Mouse (Mus musculus): ENCODE data around the gene Fam160a1. TPM values are rescaled to one million over a fixed set of nuclear protein-coding genes. Genes with fewer than 3 reads are reported as not detected.

Fam160a1 gene
- polyA plus RNA-seq, 1 experiment: 4.5 TPM

DNA sequence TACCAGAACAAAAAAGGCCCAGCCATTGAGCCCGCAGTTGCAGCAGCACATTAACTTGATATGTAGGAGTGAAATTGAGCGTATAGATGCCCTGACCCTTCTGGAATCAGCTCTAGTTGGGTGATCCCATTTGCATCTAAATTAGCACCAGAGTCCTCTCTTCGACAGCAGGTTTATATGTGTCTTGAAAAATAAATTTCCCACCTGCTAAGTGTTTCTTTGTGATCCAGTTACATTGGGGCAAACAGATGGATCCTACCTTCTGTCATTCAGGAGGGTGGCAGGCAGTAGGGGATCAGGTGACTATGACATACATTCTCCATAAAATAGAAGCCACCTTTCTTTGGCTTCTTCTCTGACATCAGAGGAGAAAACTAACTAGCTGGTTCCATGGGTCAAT lies 122.0 kb downstream of the Fam160a1 start:
- no peak for DNase-seq (ENCODE audit: low read depth, low spot score)
- WGBS: 93% methylated on average over 3 of the region's 3 CpGs

DNA sequence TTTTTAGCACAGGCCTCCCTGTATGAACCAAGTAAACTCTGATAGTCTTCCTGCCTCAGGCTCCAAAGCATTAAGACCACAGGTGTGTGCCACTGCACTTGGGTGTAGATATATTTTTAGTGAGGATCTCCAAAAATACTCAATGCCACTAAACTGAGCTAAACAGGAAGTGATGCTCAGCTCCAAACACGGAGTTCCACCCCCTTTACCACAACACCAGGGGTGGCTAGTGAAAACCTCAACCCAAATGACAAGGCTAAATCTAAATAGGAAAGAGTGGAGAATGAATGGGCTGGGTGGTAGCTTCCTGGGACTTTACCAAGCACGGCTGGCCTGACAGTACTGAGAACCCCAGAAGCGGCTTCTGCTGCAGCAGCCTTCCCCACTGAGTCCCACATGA lies 124.1 kb downstream of the Fam160a1 start:
- WGBS: 65% methylated on average over 3 of the region's 3 CpGs
- DNase-seq (ENCODE audit: low read depth, low spot score): no peak

DNA sequence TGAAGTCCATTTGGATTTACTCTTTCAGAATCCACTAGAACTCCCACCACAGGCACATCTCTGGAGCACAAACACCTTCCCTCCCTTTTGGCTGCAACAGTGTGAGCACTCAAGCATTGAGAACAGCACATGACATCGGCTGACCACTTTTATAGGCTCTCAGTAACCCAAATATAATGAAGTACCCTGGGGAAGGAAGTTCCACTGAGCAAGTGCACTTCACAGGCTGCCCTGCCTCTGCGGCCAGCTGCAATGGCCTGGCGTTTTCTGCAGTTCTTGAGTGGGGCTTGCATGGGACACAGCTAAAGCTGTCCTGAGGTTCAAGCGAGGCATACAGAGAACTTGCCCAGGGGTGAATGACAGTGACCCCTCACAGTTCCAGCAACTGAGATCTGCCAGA lies 126.0 kb downstream of the Fam160a1 start:
- DNase-seq (ENCODE audit: low read depth, low spot score): no peak
- WGBS: 58% methylated on average over 4 of the region's 4 CpGs

DNA sequence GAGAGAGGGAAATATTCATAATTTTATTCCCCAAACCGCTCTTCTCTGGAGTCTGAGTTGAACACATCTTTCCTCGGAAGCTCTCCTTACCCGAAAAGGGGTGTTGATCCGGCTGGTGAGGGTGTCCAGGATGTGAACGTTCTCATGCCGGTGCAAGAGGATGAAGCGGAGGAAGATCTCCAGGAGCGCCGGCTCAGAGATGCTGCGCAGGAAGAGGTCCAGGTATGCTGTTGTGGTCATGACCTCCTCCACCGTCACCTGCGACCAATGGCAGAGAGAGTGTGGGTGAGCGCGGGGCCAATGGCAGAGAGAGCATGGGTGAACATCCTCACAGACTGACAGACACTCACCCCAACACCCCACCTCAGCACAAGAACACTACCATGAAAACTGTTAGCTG lies 128.8 kb downstream of the Fam160a1 start:
- DNase-seq (ENCODE audit: low read depth, low spot score): no peak
- WGBS: 95% methylated on average over 14 of the region's 14 CpGs

DNA sequence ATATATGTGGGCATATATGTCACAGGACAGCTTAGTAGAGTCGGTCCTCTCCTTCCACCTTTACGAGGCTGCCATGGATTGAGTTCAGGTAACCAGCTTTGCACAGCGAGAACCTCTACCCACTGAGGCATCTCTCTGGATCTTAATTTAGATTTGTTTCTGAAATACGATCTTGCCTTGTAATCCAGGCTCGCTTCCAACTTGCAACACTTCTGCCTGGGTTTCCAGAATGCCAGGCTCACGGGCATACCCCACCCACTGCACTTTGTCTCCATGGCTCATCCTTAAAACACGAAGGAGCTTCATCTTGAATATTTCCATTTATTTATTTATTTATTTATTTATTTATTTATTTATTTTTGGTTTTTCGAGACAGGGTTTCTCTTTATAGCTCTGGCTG lies 131.8 kb downstream of the Fam160a1 start:
- 82% methylated on average over 8 of the region's 8 CpGs for WGBS
- no peak for DNase-seq (ENCODE audit: low read depth, low spot score)

DNA sequence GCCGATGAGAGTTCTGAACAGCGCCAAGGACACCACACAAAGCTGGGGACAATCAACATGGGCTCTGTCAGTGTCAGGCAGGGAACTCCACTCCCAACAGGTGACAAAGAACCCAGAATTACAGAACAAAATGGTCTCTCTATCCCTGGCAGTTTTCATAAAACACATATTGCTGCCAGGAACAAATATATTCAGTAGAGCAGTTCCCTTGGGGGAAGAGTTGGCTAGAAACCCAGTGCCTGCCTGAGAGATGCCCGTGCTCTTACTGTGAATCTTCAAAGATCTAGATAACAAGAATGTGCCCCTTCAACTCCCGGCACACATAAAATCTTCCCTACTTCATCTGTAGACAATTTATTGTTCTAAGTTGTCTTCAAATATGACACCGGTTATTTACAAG lies 133.5 kb downstream of the Fam160a1 start:
- WGBS: 82% methylated on average over 5 of the region's 5 CpGs
- DNase-seq (ENCODE audit: low read depth, low spot score): no peak

DNA sequence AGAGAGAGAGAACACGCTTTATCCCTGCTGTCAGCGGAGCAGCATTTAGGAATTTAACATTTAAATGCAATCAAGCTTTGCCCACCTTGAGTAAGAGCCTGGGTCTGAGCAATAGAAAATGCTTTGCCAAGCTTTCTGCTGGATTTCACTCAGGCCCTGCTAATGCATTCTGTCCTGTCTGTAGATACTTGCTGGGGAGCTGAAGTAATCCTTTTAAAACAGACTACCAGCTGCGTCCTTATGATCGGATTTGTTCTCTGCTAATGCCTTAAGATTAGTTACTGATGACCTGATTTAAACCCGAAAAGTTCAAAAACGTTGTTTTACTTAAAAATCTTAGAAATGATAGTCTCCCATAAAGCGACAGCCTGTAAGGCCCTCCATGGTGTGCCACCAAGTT lies 136.0 kb downstream of the Fam160a1 start:
- DNase-seq (ENCODE audit: low read depth, low spot score): no peak
- 83% methylated on average over 7 of the region's 7 CpGs for WGBS

DNA sequence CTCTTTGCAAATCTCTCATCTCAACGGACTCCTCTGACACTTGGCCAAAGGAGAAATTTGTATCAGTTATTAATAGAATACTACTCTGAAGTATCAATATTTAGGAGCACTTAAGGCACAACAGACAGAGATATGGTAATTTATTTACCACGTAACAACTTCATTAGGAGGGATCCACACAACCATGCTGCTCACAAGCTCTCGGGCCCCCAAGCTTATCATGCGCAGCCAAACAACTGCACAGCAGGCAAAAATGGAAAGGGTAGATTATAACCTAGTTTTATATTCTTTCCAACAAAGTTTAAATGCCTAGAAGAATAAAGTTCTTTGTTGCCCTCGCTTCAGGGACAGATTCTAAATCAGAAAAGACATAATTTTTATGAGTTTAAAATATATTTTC lies 137.1 kb downstream of the Fam160a1 start:
- 88% methylated on average over 5 of the region's 5 CpGs for WGBS
- no peak for DNase-seq (ENCODE audit: low read depth, low spot score)

DNA sequence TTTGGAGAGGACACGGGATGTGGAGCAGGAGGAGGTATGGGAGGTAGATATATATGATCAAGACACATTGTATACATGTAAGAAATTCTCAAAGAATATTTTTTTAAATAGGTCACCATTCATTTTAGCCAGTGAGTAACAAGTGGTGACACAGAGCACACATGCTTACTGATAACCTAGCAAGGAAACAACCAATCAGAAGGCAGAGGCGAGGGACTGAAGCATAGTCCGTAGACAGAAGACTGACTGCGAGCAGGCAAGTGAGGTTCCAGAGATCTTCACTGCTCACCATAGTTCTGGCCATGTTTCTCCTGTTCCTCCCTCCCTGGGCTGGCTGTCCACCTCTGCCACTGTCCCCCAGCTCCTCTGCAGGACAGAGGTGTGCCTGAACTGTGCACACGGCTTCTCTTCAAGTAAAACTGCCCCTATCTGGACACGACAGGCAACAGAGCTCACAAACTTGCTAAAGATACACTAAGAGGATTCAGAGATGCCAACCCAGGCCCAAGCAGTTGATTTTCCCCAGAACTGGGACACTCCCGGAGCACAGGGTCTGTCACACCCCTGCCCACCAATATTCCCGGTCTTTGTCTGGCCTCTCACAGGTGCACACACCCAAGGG lies 137.7 kb downstream of the Fam160a1 start:
- WGBS: 79% methylated on average over 8 of the region's 8 CpGs
- DNase-seq (ENCODE audit: low read depth, low spot score): no peak

DNA sequence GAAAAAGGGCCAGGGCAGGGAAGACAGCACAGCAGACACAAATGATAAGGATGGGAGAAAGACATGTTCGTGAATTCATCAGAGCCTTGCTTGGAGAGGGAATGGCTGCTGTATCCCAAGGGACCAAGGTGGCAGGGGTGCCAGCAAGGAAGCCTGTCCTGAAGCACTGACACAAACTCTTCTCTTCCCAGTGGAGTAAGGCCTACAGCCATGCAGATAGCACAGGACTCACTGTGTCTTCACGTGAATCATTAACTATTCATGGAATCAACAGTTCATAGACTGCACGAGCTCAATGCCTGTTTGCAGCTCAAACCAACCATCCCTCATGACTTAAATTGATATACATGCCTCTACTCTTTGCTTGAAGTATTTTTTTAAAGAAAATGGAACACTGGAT lies 139.1 kb downstream of the Fam160a1 start:
- 52% methylated on average over 3 of the region's 3 CpGs for WGBS
- no peak for DNase-seq (ENCODE audit: low read depth, low spot score)

DNA sequence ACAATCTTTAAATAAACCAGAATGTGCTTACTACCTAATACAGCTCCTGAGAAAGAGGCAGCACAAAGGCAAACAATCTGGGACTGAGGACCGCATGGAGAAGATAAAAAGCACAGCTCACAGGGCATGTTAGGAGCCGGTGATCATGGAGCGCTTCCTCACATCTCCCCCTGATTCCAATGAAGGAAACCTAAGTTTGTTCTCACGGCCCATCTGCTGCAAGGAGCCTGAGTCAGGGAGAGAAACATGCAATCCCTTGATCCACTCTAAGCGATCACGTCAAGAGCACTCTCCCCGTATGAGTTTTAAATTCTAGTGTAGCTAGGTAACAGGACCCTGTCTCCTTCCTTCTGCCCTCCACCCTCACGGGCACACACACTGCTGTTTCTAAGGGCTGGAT lies 140.0 kb downstream of the Fam160a1 start:
- 81% methylated on average over 8 of the region's 8 CpGs for WGBS
- DNase-seq (ENCODE audit: low read depth, low spot score): no peak

DNA sequence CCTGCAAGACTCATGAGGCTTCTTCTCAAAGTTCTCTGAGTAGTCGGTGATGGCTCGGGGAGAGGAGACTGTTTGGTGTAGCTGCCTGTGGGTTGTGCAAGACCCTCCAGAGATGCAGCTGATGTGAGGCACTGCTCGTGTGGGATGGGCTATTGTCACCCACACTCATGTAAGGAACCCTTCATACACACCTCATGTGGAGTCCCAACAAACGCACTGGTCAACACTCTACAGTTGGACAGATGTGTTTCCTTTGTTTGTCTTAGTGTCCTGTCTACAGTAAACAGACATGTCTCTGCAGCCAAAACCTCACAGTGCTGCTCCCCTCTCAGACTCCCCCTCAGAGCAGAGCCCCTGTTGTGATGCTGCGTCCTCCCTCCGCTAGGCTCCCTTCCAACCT lies 147.2 kb downstream of the Fam160a1 start:
- DNase-seq (ENCODE audit: low read depth, low spot score): no peak
- WGBS: 86% methylated on average over 6 of the region's 6 CpGs

DNA sequence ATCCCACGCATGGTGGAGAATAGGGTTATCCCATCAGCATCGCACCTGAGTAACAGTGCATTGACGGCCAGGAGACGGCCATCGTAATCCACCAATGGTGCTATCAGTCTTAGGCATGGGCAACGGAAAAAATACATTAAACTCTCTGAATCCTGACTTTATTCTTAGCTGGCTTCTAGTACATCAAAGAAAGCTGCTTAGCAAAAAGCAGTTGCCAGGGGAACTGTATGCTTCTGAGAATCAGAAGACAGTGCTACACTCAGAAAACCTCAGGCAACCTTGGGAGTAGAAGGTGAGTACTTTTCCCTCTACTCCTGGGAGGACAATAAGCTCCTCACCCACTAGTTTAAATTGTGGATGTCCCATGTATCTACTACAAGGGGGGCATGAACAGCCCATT lies 149.4 kb downstream of the Fam160a1 start:
- no peak for DNase-seq (ENCODE audit: low read depth, low spot score)
- WGBS: 92% methylated on average over 6 of the region's 6 CpGs

DNA sequence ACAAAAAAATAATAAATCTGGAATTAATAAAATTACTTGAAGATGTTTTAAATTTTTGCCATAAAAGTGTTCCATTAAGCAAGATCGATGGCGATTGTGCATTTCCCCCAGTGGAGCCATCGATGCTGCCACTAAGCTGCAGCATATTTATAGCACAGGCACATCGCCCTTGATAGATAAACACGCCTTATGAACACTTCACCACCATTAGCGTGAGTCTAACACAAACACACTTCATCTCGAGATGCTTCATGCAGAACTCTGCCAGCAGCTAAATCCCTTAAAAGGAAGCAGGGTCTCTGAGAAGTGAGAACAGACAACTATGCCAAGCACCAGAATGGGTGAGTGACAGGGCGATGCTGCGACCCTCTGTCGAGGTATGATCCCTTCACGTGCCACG lies 150.4 kb downstream of the Fam160a1 start:
- WGBS: 64% methylated on average over 12 of the region's 12 CpGs
- DNase-seq (ENCODE audit: low read depth, low spot score): no peak

DNA sequence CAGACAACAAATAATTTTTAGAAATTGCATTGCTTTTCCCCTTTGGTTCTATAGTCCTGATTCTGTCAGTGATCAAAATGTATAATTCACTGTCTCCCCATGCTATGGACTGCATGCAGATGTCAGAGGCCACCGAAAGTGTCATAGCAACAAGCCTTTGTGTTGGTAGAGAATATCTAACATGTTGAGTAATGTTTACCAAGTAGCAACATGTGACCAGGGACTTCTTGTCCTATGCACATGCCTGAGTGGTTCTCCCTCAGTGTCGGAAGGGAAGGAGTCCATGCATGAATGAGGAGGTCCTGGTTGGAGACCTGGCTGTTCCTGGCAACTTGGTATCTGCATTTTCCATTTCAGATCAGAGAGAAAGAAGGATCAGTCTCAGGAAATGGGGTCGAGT lies 150.9 kb downstream of the Fam160a1 start:
- no peak for DNase-seq (ENCODE audit: low read depth, low spot score)
- 55% methylated on average over 3 of the region's 3 CpGs for WGBS

DNA sequence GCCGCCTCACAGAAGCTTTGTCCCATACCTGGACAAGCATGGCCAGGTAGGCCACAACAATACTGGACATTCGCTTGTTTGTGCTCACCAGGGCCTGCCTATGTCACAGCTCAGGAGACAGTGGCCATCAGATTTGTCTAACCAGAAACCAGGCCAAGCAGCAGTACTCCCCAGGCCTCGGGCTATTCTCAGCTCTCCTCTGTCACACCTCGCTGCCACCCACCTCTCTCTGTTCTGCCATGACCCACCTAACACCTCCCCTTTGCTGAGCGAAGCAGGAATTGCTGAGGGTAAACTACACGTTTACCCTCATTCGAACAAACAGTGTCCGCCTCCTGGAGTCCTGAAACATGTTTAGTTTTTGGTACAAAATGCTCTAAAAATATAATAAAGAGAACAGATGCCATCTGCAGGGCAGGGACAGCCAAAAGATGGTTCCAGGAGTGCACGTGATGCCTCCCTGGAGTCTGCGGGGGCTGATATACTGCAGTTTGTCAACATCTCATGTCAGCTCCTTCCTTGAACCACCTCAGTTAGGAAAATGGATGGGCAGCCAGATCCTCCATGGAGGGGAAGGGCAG lies 152.4 kb downstream of the Fam160a1 start:
- no peak for DNase-seq (ENCODE audit: low read depth, low spot score)
- WGBS: 91% methylated on average over 10 of the region's 10 CpGs

DNA sequence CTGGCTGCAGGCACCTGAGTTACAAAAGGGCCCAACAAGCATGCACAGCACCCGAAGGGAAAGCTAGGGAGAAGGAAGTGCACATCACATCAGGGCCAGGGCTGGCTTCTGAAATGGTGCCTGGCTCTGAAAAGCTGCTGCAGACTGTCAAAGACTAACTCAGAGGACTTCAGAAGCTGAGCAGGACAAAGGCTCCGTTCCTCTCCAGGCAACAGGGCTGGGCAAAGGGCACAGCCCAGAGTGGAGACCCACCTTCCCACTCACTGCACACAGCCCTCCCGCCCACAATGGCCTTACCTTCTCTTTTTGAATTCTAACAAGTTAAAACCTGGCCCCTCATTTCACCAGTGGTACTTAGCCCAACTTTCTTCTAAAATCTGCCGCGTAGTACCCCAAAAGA lies 153.3 kb downstream of the Fam160a1 start:
- DNase-seq (ENCODE audit: low read depth, low spot score): no peak
- 77% methylated on average over 5 of the region's 5 CpGs for WGBS

DNA sequence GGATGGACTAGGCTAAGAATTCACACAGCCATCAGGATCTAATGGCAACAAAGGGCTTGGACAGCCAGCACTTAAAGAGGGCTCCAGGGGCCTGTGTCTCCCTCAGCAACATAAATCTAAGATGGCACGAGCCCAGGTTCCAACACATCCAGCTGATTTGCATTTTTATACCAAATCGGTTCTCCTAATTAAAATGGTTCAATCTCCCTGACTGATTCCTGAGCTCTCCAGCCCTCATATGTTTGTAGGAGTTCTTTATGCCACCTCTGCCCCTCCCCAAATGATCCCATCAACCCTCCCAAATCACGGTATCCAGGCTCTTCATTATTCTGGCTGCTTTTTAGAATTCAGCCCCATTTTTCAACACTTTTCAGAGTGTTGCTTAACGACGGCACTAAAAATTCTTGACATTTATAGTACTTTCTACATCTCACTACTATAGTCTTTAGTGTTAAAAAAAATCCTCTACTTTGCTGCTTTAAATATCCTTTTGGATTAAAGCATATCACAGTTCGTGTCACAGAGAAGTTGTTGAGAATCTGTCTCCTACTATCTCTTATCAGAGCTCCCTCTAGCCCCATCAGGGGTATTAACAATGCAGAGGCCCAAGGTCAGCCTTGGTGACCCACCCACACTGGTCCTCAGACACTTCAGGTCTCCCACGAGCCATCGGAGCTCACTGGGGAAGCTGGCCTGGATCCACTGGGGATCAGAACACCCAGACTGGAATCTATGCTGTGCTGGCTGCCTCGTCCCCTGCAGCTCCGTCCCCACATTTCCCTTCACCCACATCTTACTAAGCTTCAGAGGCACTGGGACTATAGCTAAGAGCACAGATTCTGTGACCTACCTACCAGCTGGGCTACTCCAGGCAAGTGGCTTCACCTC lies 154.9 kb downstream of the Fam160a1 start:
- no peak for DNase-seq (ENCODE audit: low read depth, low spot score)
- WGBS: 70% methylated on average over 10 of the region's 10 CpGs

DNA sequence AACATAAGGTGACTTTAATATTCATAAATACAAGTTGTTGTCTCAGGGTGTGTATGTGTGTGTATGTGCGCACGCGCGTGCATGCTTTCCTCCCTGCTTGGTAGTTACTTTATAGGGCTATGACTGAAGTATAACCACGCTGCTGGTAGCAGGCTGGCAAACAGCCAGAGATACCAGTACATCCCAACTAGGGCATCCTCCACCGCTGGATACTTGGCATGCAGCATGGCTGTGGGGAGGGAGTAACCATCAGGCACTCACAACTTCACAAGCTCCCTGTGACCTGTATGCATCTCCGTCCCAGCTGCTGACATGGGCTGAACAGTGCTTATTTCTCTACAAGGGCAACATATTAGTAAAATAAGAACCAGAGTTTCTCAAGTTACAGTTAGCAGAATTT lies 157.4 kb downstream of the Fam160a1 start:
- DNase-seq (ENCODE audit: low read depth, low spot score): no peak
- WGBS: 79% methylated on average over 7 of the region's 7 CpGs

DNA sequence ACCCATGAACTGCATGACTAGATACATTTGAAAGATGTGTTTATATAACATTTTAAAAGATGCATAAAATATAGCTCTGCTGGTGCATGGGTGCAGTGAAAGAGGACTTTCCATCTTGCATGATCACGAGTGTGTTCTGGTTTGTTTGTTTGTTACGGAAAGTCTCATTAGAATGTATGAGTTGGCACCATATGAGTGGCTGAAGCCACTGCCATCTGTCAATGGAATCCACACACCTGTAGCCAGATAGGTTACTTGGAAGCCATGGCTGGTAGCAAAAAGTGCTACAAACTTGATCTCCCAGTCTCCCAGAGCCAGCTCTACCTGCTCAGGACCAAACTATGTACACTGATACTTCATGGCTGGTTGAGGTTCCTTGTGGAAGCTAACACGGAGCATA lies 161.6 kb downstream of the Fam160a1 start:
- 93% methylated on average over 3 of the region's 3 CpGs for WGBS
- DNase-seq (ENCODE audit: low read depth, low spot score): no peak

Data from large intestine, adult 2 months (tissue).